Mouse (Mus musculus) embryonic fibroblast, embryonic 13.5 days (primary cell): ENCODE measurements around the gene St3gal3. TPM values are rescaled to one million over a fixed set of nuclear protein-coding genes. Genes with fewer than 3 reads are reported as not detected.

Experiments used
- H3K27ac ChIP-seq: 2 replicates; pipeline ENCODE4 v1.5.1; 2012; ENCODE audit warnings: low read length, control low read depth, inconsistent platforms; ENCODE audit not compliant: insufficient read depth
- H3K4me1 ChIP-seq: 2 replicates; pipeline ENCODE4 v1.6.1; 2011; ENCODE audit warnings: low read length; ENCODE audit not compliant: control insufficient read depth, insufficient read depth
- H3K4me3 ChIP-seq: 2 replicates; pipeline ENCODE4 v1.5.1; 2011; ENCODE audit warnings: mild to moderate bottlenecking, control low read depth, low read length; ENCODE audit not compliant: insufficient read depth
- CTCF ChIP-seq: IDR thresholded peaks from 2 replicates; pipeline ENCODE4 v1.5.1; 2011; ENCODE audit warnings: mild to moderate bottlenecking, control low read depth, low read length, moderate library complexity, borderline replicate concordance; ENCODE audit not compliant: insufficient read depth
- POLR2A ChIP-seq: IDR thresholded peaks from 2 replicates; pipeline ENCODE4 v1.6.1; 2011; ENCODE audit warnings: low read depth, mild to moderate bottlenecking, control low read depth, low read length, moderate library complexity
- polyA plus RNA-seq: library from polyadenylated mRNA; stranded (reverse); fragments of >200 nt; gene quantifications from 2 replicates; pipeline ENCODE4 v1.2.4, GENCODE M21; 2011; ENCODE audit warnings: low read depth; ENCODE audit not compliant: missing spikeins, insufficient read length

The St3gal3 gene
- polyA plus RNA-seq, 1 experiment: 21.5 TPM

DNA sequence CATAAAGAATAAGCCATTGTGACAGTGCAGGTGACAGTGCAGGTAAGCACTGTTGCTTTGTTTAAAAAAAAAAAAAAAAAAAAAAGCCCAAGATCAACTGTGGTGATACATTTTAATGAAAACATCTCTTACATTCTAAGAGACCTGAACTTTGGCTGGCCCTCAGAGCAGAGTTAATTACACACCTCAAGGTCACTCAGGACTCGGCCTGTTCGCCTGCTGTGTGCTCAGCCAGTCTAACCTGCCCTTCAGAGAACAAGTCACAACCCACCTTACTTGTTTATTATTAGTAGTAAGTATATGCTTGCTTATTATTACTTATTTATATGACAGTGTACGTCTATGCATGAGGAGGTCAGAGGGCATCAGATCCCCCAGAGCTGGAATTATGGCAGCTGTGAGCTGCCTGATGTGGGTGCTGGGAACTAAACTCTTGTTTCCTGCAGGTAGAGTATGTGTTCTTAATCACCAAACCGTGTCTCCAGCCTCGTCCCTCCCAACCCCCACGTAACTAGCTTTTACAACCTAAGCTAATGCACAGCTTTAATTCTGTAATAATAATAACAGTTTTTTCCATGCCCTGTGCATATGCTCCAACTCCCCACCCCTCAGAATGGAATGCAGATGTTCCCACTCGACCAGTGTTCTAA, 91.9 kb downstream of the St3gal3 start:
- Histone ChIP-seq H3K4me3 (no peak overlapping the region), H3K27ac (no peak overlapping the region), H3K4me1 (0 out of 2 replicates have a peak, but pooled peaks cover 2% of the 10 kb centered on the region)
- TF ChIP-seq POLR2A (no peak), CTCF (no peak)

DNA sequence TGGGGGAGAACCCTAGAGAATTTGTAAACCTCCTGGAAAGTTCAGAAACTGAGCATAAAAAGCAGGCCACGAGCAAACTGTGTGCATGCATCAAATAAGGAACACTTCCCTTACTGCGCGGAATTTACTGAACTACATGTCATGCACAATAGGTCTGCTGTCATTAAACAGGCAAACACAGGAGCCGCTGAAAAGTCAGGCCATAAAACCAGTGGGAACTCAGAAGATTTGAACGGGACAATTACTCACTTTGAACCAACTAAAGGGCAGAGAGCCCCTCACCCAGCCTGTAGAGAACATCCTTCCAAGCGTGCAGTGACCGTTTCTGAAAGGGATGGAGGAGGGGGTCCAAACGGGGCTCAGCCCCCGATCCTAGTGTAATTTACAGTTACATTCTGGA, 93.6 kb downstream of the St3gal3 start:
- H3K4me1 ChIP-seq: 0 out of 2 replicates have a peak, but pooled peaks cover 2% of the 10 kb centered on the region
- no peak overlapping the region for H3K4me3 ChIP-seq
- TF ChIP-seq CTCF (no peak), POLR2A (no peak)
- H3K27ac ChIP-seq: no peak overlapping the region

DNA sequence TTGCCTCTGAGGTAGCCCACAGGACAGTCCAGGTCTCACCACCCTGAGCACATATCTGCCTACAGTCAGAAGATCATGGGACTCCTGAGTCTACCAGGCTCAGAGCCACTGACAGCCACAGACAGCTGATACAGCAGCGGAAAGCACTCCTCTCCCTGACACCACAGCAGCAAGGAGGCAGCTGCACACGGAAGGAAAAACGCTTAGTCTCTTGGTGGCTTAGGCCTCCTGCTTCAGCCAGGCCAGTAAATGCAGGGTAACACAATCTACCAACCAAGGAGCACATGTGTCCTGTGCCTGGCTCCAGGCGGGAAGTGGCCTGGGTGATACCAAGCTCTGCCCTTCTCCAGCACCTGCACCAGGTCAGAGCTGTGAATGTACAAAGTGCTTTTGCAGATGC, 94.1 kb downstream of the St3gal3 start:
- Histone ChIP-seq H3K4me1 (0 out of 2 replicates have a peak, but pooled peaks cover 2% of the 10 kb centered on the region), H3K27ac (no peak overlapping the region), H3K4me3 (no peak overlapping the region)
- TF ChIP-seq POLR2A: no peak
- TF ChIP-seq CTCF: no peak

GRCm38 (mm10) chr4:118039964-118040363, 94.8 kb downstream of the St3gal3 start:
- Histone ChIP-seq H3K27ac (no peak overlapping the region), H3K4me1 (0 out of 2 replicates have a peak, but pooled peaks cover 2% of the 10 kb centered on the region), H3K4me3 (no peak overlapping the region)
- no peak for TF ChIP-seq POLR2A
- TF ChIP-seq CTCF: no peak

- Histone ChIP-seq H3K27ac (no peak overlapping the region), H3K4me1 (0 out of 2 replicates have a peak, but pooled peaks cover 2% of the 10 kb centered on the region), H3K4me3 (no peak overlapping the region)
- TF ChIP-seq CTCF: no peak
- no peak for TF ChIP-seq POLR2A
Measured at GRCm38 (mm10) chr4:118038023-118038422, 96.7 kb downstream of the St3gal3 start.

- no peak overlapping the region for H3K27ac ChIP-seq
- no peak overlapping the region for H3K4me3 ChIP-seq
- H3K4me1 ChIP-seq: 0 out of 2 replicates have a peak, but pooled peaks cover 2% of the 10 kb centered on the region
- TF ChIP-seq CTCF: no peak
- TF ChIP-seq POLR2A: no peak
Measured at GRCm38 (mm10) chr4:118037406-118037805, 97.3 kb downstream of the St3gal3 start.

DNA sequence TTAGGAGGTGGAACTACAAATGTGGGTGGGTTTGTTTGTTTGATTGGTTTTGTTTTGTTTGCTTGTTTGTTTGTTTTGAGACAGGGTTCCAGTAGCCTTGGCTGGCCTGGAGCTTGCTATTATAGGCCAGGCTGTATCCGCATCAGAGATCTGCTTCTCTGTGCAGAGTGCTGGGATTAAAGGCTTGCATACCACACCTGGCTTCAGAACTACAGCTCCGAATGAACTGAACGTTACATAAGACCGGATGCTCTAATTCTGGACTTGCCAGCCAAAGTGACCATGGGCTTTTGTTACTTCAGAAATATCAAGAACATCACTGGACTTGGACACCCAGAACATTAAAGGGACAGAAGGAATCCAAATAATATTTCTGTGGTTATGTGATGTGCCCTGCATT, 98.2 kb downstream of the St3gal3 start:
- Histone ChIP-seq H3K27ac (no peak overlapping the region), H3K4me3 (no peak overlapping the region), H3K4me1 (0 out of 2 replicates have a peak, but pooled peaks cover 2% of the 10 kb centered on the region)
- TF ChIP-seq CTCF: no peak
- no peak for TF ChIP-seq POLR2A

GRCm38 (mm10) chr4:118035090-118035489, 99.6 kb downstream of the St3gal3 start:
- Histone ChIP-seq H3K4me3 (no peak overlapping the region), H3K27ac (no peak overlapping the region), H3K4me1 (0 out of 2 replicates have a peak, but pooled peaks cover 2% of the 10 kb centered on the region)
- TF ChIP-seq CTCF: no peak

DNA sequence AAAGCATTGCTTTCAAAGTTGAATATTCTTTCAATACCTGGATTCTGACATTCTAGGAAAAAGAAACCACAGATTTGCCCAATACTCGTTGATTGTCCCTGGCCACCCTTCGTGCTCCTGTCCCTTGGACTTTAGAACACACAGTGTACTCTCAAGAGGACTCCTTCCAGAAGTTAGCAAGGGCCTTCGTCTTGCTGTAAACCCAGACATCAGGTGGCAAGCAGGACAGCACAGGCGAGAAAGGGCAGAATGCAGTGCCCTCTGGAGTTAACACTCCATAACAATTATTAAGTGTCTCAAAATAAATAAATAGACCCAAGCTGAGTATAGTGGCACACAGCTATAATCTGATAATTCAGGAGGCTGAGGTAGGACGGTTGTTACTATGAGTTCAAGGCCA, 101.7 kb downstream of the St3gal3 start:
- Histone ChIP-seq H3K27ac (no peak overlapping the region), H3K4me3 (no peak overlapping the region), H3K4me1 (no peaks in the 10 kb centered on the region; the same call in 1 of the 2 replicates)
- TF ChIP-seq CTCF (no peak), POLR2A (no peak)

DNA sequence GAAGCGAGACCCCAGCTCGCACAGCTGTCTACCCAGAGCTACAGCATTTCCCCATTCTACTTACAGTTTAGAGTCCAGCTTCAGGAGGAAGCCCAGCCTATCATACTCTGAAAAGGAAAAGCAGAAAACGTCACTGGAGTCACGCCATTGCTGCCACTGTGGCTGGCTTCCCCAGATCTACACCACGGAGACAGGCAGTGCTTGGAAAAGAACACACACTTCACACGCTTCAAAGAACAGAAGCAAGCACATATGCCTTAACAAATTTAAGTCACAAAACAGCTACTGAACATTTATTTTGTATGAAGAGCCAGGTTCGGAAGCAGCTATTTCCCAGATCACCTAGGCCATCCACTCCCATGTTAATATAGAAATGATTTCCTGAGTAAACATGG, 102.9 kb downstream of the St3gal3 start:
- TF ChIP-seq CTCF: no peak
- TF ChIP-seq POLR2A: no peak
- no peaks in the 10 kb centered on the region; the same call in 1 of the 2 replicates for H3K4me1 ChIP-seq

GRCm38 (mm10) chr4:118031132-118031775, 103.5 kb downstream of the St3gal3 start:
- TF ChIP-seq CTCF (no peak), POLR2A (no peak)
- H3K4me1 ChIP-seq: no peaks in the 10 kb centered on the region; the same call in 1 of the 2 replicates
- no peak overlapping the region for H3K4me3 ChIP-seq
- H3K27ac ChIP-seq: no peak overlapping the region

More for the DNA sequence above, 102.9 kb downstream of the St3gal3 start:
- no peak overlapping the region for H3K4me3 ChIP-seq
- H3K27ac ChIP-seq: no peak overlapping the region
